Mouse (Mus musculus) adrenal gland, postnatal 36 days (tissue): Measurements from ENCODE around the gene Arhgap24. TPM values are rescaled to one million over a fixed set of nuclear protein-coding genes. Genes with fewer than 3 reads are reported as not detected.
"Not testable (repeated sequence)": the region's sequence is repeated elsewhere in the genome, so short reads cannot be mapped to it uniquely, and the experiment has no call there.

Experiments used
- DNase-seq, 2 experiments: peaks; one replicate each; pipeline ENCODE4 v3.0.0; 2021; ENCODE audit warnings: mixed read lengths in 1 of 2
- total RNA-seq, 2 experiments: library from RNA; stranded (reverse); gene quantifications; 2 replicates each; pipeline ENCODE4 v1.2.3; 2021

Gene Arhgap24
- total RNA-seq, 2 experiments from 2014 or later, result 11.7 to 16.0 TPM

DNA sequence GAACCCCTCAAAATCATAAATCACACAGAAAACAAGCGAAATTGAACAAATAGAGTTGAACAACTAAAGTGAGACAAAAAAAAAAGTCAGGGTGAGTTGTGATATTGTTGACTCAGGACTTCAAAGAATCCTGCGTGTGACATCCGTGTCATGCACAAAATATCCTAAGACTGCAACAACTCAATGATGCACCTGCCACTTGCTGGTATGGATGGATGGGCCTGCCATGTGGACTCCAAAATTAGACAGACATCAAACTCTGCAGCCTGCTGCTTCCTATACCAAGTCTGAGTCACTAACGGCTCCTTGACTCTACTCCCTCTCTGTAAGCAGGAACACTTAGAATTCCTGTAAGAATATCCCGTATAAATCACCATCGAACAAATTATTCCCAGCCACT is 321.6 kb downstream of the Arhgap24 start:
- no peak for DNase-seq

DNA sequence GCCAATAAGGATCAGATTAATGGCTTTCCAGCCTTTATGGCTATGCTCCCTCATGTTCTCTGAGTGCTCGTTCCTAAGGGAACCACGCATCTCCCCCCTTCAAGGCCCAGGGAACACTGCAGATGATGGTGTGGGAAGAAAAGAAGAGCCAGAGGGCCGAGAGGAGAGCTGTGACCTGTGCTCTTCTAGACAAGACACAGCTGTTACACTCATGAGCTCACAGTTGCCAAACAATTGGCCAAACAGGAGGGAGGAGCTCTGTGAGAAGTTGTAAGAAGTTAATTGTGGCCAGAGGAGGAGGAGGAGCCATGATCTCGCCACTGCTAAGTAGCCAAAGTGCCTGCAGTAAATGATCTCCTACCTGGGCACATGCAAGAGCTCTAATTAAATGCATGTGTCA is 322.5 kb downstream of the Arhgap24 start:
- no peak for DNase-seq

DNA sequence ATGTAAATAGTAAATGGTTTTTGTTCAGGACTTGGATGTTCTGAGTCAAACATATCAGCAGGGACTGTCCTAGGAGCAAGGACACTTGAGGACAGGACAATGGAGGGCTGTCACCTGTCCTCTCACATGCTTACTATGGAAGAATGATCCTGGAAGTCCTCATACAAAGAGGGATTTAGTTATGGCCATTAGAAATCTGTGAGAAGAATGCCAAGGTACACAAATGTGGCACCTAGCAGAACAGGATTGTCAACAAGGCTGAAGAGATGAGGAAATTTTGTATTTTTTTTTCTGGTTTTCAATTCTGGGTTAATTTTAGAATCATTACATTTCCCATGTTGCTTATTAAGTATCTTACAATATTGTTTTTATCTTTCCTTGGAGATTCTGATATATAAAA is 326.3 kb downstream of the Arhgap24 start:
- DNase-seq, result no peak

DNA sequence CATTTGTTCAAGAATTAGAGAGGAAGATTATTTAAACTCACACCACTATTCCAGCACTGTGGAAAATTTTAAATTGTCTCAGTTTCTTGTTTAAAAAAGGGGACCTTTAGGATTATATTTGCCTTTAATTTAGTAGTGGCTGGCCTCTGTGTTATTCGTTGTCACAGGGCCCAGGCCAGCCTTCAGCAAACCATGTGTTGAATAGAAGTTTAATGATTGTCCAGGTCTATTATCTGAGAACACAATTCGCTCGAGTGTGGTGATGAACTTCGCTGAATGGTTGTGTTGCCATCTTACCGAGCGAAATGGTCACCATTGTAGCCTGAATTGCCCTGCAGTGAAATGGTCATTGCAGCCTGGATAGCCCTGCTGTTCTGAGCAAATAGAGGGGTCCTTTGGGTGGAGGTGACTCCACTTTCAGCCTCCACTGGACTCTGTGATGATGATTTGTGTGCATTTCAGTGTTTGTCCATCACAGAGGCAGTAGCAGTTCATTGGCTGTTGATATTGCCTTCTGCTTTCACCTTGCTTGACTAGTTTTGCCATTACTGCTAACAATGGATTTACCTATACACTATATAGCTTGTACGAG is 329.3 kb downstream of the Arhgap24 start:
- DNase-seq, result no peak

DNA sequence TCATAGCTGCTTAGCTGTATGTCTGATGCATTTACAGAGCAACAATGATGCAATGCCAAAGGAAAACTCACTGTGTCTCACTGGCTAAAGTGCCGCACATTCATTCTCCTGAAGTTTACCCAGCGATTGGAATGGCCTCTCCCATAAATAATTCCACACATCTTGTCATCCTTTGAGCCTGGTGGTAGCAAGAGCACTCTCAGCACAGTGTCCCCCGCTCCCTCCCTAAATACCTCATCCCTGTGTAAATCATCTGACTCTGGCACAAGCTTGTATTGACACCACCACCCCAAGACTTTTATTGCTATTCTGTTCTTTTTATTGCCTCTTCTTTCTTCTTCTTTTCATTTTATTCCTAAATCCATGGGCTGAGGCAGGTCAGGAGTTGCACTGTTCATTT is 332.1 kb downstream of the Arhgap24 start:
- no peak for DNase-seq

DNA sequence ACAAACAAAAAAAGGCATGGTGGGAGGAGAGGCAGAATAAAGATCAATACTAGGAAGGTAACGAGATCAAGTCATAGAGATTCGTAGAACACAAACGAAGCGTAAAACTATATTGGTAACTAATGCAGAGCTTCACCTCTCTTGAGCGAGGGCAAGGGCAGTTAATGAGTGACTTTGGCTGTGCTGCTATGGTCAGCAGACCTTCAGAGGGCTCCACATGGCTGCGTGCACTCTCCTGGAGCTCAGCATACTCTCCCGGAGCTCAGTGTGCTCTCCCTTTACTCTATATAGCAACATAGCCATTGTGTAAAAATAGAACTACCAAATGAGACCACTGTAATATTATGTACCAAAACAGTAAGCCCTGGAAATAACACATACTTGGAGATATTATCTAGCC is 336.4 kb downstream of the Arhgap24 start:
- DNase-seq, result no peak

DNA sequence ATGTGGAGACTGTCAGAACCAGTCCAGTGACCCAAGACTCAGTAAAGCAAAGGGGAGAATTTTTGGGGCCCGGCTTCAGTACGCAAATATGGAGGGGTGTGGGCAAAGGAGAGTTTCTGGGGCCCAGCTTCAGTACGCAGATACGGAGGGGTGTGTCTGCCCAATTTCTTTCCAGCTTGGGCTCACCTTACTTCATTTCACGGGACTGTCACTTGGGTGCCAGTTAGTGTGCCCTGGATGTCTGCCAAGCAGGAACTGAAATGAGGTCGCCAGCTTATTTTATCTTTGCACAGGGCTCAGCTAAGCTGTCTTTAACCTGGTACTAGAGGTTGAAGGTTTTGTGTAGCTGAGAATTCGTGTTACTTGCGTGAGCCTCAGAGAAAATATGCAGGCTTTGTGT is 344.3 kb downstream of the Arhgap24 start:
- DNase-seq, result peak; percentile 10 to 49

DNA sequence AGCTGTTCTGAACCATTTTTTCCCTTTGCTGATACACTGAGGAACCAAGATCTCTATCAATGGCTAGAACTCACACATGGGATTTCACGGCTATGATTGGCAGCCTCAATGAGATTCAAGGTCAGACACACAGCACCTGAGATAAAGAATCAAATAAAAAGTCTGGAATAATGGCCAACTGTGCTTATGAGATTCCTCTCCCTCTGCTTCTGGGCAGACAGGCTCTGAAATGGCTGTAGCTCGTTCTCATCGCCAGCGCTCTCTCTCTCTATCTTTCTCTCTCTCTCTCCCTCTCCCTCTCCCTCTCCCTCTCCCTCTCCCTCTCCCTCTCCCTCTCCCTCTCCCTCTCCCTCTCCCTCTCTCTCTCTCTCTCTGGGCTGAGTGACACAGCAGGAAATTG is 357.9 kb downstream of the Arhgap24 start:
- DNase-seq, result no peak

DNA sequence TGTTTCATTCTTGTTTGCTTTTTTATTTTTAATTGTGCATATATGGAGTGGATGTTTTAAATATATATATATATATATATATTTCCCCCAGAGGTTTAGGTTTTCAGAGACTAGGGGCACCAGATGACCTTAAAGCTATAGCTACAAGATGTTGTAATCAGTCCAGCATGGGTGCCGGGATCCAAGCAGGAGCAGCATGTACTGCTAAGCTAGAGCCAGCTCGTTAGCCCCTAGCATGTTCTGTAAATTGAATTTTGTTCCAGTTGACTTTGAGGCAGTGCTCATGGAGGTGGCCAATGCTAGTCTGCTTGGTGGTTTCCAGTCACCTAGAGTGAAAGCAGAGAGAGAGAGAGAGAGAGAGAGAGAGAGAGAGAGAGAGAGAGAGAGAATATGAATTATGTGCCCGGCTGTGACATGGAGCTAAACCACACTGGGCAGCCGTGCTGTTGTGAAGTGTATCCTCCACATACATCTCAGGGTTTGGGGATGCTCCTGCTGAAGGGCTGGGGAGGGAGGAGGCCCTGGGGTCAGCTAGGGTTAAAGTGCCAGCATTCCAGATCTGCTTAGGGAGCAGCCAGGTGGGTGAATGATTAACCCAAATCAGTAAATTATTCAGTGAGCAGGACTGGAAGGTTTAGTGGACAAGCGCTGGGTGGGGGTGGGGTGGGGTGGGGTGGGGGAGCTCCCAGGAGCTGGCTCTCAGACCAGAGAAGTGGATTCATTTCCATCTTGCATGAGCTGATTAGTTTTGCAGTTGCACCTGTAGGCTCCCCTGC is 362.9 kb downstream of the Arhgap24 start:
- DNase-seq, result no peak

DNA sequence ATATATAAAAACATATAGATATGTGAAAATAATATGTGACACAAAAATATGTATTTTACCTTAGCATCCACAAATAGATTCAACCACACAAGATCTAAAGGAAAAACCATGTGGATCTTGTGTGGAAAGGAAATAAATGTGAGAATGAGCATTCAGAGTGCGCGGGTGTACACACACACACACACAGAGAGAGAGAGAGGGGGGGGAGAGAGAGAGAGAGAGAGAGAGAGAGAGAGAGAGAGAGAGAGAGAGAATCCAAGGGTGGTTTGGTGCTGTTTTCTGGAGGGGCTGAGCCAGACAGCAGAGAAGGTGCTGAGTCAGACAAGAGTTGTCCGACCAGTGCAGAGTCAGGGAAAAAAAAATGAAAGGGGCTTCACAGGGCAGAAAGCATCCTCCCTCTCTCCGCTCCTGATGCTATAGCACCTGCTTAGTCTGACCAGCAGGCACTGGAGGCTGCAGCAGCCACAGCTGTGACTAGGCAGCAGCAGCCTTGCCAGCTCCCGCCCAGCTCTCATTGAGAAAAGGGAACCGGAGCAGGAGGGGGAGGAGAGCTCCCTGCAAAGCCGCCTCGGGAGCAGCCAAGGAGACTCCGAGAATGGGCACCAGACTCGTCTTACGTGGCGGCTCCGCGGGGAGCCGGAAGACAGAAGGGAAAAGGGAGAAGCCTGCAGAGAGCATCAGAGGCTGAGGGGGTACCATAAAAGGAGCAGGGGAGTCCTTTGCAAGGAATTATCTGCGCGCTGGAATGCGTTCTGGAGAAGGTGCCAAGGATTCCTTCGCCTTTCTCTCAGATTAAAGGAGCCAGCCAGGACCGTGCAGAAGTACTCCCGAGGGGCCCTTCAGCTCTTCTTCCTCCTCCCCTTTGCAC is 363.8 kb downstream of the Arhgap24 start:
- DNase-seq, result peak; percentile 82 to 88

DNA sequence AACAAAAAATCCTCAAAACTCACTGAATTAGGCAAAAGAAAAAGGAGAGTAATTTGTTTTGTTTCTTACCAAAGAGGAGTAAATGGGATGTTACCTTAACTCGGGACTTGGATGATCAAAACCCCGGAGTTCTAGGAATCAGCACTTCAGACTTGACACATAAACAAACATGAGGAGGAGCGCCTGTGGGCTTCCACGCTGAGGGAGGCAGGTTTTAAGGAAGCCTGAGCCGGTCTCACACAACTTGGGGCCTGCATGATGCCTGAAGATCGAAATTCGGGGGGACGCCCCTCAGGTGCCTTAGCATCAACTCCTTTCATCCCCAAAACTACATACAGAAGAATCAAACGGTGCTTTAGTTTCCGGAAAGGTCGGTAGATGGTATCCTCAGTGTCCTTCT is 364.6 kb downstream of the Arhgap24 start:
- DNase-seq, result no peak

DNA sequence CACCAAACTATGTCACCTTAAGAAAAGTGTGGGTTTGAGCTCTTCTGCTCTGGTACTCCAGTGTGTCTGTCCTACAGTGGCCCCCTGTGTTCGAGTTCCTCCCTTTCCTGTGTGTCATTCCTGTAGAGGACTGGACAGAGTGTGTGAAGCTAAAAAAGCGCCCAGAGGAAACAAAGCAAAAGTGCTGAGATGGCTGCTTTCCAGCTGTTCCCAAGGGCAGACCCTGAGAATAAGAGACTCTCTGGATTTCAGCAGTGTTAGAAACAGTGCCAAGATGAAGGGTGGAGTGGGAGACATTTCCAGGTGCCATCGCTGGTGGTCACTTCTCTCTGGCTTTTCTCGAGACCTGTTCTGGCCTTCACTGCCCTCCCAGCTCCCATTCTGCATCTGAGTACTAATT is 366.7 kb downstream of the Arhgap24 start:
- DNase-seq, result peak in 1 of 2 experiments; percentile 12

DNA sequence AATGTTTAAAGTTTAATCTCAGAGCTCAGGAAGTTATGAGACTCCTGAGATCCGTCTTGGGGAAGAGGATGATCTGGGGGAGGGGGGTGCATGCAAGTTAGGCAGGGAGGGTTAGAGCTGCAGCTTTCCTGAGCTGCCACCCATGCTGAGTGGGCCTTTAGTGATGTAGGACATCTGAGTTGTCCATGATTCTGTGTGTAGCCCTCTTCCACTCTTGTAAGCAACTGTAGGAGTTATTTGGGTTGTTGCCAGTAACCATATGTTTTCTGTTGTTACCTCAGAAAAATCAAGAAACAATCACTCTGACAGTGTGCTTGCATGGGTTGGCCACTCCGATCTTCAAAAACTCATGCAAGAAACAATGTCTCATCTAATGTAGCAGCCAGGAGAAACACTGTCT is 370.6 kb downstream of the Arhgap24 start:
- DNase-seq, result no peak

DNA sequence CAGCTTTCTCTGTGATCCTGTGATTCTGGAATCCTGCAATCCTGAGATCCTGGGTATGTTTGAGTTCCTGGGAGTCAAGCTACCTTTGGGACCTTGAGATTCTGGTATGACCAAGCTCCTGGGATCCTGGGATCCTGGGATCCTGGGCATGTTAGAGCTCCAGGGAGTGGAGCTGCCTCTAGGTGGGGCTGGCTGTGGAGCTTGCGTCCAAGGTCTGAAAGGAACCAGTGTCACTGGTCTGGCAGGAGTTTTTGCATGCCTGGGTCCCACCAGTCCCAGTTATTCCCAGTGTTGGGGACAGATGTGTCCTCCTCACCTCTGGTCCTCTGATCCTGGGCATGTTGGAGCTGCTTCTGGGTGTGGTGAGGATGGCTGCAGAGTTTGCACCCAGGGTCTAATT is 372.6 kb downstream of the Arhgap24 start:
- no peak for DNase-seq

DNA sequence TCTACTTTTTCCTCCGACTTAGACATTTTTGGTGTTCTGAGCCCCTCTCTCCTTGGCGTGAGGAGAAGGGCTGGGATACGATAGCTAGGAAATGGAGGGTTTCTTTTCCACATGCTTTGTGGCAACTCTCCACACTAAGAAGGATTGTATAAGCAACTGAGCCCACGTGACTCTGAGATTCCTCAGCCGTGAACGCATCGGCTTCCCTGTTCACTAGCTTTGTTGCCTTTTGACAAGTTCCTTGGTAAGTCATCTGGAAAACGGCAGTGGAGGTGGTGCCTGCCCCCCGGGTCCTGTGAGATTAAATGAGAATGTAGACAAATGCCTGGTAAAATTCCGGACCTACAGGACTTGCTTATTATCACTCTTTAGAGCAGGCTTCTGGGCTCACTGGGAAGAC is 374.6 kb downstream of the Arhgap24 start:
- no peak for DNase-seq

DNA sequence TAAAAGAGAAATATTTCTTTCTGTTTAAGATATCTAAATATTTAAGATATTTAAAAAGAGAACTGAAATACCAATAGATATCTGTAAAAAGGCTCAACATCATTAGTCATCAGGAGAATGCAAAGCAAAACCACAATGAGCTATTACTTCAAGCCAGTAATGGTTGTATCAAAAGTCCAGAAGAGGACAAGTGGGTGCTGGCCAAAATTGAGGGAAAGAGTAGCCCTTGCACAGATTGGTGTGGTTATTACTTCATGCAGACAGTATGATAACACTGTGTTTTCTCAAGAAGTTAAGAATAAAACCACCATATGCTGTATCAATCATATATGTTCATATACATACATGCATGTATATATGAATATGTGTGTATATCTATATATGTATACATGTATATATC is 376.9 kb downstream of the Arhgap24 start:
- DNase-seq, result no peak

DNA sequence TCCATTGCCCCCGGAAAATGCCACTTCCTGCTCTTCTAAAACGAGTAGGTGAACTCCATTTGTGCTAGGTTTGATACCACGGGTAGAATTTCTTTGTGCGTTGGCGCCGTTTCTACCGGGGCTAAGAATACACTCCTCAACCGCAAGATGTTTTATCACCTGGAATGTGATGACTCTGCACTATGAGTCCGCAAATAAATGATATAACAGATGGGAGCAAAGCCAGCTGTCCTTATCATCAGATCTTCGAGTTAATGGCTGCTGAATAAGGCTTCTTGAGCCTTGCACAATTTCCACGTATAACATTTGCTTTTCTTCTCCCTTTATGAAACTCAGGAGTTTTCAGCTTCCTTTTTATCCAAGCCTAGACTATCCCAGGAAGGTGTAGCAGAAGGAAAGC is 378.6 kb downstream of the Arhgap24 start:
- DNase-seq, result no peak

DNA sequence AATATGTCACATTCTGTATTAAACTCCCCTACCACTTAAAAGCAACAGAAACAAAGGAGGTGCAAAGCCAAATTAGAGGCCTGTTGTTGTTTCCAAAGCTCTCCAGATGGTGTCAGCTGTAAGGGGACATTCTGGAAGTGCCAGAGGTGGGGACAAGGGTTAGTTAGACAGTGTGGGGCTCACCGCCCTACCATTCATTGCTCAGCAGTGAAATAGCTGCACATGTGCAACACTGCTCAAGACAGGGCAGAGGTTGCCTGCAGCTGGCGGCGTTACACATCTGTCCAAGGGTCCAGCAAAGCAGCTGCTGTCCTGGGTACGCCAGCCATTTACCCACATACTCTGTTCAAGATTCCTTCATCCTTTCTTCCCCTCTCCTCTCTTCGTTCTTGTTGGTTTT is 387.0 kb downstream of the Arhgap24 start:
- no peak for DNase-seq

DNA sequence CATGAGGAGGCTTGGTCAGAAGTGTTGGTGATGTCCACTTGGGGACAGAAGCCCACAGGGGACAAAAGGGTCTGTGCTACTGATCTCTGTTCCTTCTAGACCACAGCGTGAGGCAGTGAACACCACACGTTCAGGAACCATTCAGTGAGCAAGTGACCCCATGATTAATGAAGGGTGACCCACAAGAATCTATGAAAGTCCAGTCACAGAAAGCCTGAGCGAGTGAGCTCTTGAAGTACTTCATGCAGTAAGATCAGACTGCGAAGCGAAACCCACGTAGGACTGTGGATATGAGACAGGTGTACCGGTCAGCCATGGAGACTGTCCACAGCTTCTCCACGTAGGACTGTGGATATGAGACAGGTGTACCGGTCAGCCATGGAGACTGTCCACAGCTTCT is 391.8 kb downstream of the Arhgap24 start:
- not testable (repeated sequence) for DNase-seq

DNA sequence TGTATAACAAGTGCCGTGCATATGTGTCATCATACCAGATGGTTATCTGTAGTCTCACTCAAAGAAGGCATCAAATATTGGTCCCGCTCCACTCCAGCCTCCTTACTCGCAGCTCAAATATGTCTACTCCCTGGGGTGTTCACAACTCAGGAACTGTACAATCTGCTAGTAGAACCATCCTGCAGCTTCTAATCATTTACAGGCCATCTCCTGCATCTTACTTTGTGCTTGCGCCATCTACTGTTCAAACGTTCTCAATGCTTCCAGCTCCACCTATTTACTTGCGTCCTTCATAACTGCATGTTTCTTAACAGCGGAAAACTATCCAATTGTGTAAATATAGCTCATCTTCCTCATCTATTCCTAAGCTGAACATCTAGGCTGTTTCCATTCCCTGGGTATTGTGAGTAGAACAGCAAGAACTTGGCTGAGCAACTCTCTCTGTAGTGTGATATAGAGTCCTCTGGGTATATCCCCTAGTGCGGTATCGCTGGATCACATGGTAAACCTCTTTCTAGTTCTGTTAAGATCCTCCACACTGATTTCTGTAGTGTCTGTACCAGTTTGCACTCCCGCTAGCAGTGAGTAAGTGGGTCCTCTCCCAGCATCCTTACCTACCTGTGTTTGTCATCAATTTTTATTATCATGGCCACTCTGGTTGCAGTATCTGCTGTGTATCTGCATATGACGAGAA is 393.6 kb downstream of the Arhgap24 start:
- DNase-seq, result peak; percentile 20 to 46

DNA sequence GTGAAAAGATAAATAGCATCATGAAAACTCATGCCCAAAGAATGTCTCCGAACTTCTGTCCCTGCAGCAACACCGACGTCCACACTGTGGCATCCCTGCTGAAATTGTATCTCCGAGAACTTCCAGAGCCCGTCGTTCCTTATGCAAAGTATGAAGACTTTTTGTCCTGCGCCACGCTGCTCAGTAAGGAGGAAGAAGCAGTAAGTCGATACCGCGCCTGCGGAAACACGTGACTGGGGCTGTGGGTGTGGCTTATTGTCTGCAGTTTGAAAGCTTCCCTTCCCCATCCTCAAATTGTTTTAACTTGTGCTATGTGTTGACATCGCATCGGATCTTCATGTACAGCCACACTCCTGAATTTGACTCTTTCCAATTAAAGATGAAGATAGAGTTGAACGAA is 394.4 kb downstream of the Arhgap24 start:
- no peak for DNase-seq

DNA sequence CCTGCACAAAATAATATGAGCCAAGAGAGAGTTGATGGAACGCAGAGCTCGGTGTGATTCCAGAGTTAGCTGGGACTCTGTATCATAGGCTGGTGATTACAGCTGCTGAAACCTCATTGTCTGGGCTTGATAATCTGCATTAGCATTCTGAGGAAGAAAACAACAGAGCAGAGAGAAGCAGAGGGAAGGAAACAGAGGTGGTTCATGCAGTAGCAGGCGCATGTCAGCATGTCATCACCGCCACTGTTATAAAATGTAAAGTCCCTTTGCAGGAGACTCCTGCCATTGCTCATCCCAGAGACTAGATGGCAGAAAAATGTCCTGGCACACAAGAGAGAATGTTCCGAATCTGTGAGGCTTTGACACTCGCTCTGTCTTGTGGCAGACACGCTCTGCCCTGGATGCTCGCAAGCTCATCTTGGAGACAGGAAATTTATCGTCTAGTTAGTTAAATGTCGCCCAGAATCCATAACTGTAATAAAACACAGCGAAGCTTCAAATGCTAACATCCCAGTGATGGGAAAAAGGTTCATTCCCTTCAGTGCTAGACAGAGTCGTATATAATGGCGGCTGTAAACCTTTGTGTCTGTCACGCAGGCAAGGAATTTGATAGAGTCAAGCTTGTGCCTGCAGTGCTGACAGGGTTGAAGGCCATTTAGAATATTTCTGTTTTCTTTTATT is 407.4 kb downstream of the Arhgap24 start:
- no peak for DNase-seq
